Mouse (Mus musculus): Measurements from ENCODE around the gene Gm21936.
"Not testable (repeated sequence)": the region's sequence is repeated elsewhere in the genome, so short reads cannot be mapped to it uniquely, and the experiment has no call there.

Gene Gm21936

GRCm38 (mm10) chr12:87795212-87795611 lies at the start of gene Gm21936:
Gm21936 (plus strand) TSS chr12:87795512.
- ATAC-seq (ENCODE audit: low TSS enrichment) = not testable (repeated sequence)

GRCm38 (mm10) chr12:87775655-87776054 lies 19.7 kb upstream of the Gm21936 start, which contains the start of gene Gm21319:
Gm21319 (minus strand) TSS chr12:87775755.
- ATAC-seq (ENCODE audit: low TSS enrichment) = not testable (repeated sequence)

- not testable (repeated sequence) for ATAC-seq (ENCODE audit: low TSS enrichment)
These were observed 2.7 kb downstream of the Gm21936 start for GRCm38 (mm10) chr12:87797971-87798370.

GRCm38 (mm10) chr12:87816277-87816676 lies 21.0 kb downstream of the Gm21936 start, which contains the start of gene BB287469:
BB287469 (plus strand) TSS chr12:87816577.
- ATAC-seq (ENCODE audit: low TSS enrichment) = not testable (repeated sequence)

- not testable (repeated sequence) for ATAC-seq (ENCODE audit: low TSS enrichment)
These were observed 46.9 kb downstream of the Gm21936 start, which contains the start of gene Gm2001 for GRCm38 (mm10) chr12:87842239-87842638. Gm2001 (minus strand) TSS chr12:87842339.

All from frontal cortex, adult (tissue).